Mouse (Mus musculus) cerebellum, adult (tissue): Measurements from ENCODE around the gene Afap1.

Source experiments
- ATAC-seq: cut with Nextera tagmentation; 2 replicates; pipeline ENCODE4 v1.9.2; 2017; ENCODE audit warnings: mild to moderate bottlenecking, moderate library complexity, mixed read lengths; ENCODE audit not compliant: insufficient number of reproducible peaks, low FRiP score, low TSS enrichment

Gene Afap1

GRCm38 (mm10) chr5:35893093-35893804 is at the start of gene Afap1:
TSS of gene Afap1 (plus strand) at chr5:35893319.
- ATAC-seq = peak; percentile 84

DNA sequence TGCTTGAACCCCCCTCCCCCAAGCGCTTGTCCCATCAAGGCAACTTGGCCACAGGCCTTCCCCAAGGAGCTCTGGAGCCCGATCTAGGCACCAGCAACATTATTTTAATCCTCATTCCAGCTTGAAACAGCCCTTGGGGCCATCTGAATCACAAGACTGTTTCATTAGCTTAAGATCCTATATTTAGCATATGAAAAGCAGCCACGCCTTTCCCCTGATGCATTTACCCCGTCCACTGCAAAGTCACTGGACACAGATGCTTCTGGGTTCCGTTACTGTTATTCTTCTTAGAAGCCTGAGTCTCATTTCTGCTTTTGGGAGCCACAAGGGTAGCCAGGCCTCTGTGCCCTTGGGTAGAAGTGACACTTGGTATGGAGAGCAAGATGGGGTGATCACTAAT is 41.6 kb upstream of the Afap1 start:
- no peak for ATAC-seq

DNA sequence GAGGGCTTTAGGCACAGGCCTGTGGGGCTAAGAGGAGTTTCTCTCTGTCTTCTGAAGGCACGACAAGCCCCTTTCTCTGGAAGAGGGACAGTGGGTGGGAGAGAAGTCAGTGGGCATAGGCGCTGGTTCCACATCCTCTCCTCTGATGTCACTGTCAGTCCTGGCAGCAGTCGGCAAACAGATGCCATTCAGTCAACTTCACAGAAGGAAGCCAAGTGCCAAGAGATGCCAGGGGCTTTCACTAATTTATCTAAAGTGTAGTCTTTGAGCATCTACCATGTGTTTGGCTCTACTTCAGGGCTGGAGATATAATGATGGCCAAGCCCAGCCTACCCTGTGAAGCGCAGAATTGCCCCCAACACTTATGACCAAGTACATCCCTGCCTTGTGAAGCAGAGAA is 39.7 kb upstream of the Afap1 start:
- no peak for ATAC-seq

DNA sequence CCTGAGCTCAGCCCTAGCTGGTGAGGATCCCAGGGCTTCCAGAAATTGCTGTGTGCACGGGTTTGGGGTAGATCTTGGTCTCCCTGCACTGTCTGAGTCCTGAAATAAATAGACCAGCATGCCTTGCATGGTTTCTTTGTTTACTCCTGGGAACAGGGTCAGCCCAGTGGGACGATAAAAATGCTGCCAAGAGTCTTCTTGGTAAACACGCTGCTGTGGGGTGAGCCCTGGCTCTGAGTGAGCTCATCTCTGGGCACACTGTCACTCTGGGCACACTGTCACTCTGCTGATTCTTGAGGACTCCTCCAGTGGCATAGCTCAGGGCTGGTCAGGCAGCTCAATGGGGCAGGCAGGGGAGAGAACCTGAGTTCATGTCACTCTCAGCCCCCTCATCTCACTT is 36.9 kb upstream of the Afap1 start:
- peak; percentile 62 for ATAC-seq

DNA sequence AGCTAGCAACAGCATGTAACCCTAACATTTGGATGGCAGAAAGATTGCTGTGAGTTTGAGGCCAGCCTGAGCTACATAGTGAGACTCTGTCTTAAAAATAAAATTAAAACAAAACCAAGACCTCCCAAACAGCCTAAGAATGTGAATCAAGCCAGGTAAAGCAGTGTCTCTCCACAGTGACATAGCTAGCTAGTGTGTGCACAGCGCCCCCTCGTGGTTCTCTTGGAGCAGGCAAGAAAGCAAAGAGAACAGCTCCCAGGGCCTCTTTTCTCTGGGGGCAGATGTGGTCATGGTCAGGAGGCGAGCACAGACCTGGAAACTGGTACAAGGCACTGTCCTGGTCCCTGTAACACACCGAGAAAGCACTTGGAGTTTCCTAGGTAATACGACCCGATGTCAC is 35.0 kb upstream of the Afap1 start:
- ATAC-seq = 0 out of 2 replicates have a peak, but pooled peaks have one; percentile 42

DNA sequence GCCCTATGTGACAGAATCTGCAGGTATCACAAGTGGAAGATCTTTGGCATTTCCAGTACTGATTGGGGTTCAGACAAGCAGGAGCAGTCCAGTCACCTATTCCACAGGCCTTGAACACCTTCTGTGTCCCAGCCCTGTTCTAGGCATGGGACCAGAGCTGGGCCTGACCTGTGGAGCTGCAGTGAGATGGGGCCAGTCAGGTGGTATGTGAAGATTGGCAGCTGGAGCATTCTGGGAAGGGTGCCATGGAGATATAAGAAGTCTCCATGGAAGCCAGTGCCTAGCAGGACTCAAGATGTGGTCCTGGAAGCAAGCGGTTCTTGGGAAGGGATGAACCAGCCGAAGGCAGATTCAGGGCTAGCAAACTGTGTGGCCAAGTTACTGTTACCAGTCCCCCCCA is 31.7 kb upstream of the Afap1 start:
- no peak for ATAC-seq

GRCm38 (mm10) chr5:35869973-35870372 is 23.1 kb upstream of the Afap1 start:
- no peak for ATAC-seq

DNA sequence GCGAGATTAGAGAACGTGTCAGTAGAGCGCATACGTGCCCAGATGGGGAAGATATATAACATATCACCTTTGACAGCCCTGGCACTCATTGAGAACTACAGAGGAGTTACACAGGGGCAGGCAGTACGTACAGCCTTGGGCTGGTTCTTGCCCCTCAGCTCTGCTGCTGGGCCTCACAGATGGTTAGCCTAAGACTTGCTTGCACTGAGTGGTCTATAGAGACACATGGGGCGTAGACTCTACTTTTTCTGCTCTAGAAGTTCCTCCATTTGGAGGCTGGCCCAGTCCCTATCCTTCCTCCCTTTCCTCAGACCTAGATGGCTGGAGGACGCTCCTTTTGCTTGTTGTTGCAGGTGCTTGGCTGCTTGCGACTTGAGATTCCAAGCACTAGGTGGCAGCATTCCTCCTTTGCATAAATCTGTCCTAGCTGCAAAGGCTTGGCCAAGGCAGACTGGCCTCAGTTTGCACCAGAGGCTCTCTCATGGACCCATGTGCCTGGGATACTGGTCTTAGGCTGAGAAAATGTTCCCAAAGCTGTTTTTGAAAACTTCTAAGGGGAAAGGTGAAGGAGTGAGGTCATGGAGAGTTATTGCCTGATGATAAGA is 22.6 kb upstream of the Afap1 start:
- 0 out of 2 replicates have a peak, but pooled peaks have one; percentile 53 for ATAC-seq

- no peak for ATAC-seq
These were observed 19.7 kb upstream of the Afap1 start for GRCm38 (mm10) chr5:35873382-35873781.

GRCm38 (mm10) chr5:35876236-35876635 is 16.9 kb upstream of the Afap1 start:
- ATAC-seq = no peak

GRCm38 (mm10) chr5:35879199-35879598 is 13.9 kb upstream of the Afap1 start:
- ATAC-seq = no peak

DNA sequence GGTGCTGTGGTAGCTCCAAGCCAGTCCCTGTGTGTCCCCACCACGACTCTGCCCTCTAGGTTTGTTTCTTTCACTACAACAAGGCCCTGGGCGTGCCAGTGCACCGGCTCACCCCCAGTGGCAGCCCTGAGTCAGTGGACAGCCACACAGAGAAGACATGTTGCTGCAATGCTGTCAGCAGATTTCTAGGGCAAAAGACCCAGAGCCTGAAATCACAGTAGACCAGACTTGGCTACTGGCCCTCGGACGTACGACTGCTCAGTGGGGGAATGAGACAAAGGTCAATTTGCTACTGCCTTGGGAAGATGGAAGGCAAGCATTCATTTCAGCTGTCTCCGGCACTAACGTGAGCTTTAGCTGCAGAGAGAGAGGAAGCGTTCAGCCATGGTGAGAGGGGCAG is 10.7 kb upstream of the Afap1 start:
- ATAC-seq = no peak

- ATAC-seq = no peak
These were observed 8.9 kb upstream of the Afap1 start for GRCm38 (mm10) chr5:35884262-35884661.

- ATAC-seq = no peak
These were observed 8.4 kb upstream of the Afap1 start for GRCm38 (mm10) chr5:35884689-35885088.

DNA sequence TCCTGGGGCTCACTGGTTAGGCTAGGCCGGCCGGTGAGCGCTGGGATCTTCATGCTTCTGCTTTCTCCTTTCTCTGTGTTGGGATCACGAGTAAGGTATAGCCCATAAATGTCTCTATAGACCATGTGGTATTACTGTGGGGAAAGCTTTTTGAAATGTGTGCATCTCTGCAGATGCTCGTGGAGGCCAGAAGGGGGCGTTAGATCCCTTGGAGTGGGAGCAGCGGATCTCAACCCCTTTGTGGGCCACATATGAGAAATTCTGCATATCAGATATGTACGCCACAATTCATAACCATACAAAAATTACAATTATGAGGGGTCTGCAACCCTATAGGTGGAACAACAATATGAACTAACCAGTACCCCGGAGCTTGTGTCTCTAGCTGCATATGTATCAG is 4.2 kb upstream of the Afap1 start:
- ATAC-seq = no peak

DNA sequence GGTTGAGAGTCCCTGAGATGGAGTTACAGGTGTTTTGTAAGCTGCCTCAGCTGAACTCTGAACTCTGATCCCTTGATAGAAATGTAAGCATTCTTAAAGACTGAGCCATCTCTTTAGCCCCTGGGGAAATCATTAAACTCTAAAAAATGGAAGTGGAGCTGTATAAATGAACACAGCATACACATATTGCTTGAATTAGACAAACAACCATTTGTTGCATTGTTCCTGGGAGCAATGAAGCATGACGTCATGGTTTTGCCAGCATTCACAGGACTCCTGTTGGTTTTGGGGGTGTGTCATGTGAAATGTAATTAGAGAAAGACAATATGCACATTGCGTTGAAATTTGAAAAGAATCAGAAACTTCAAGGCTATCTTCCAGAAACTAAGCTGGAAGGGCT is 3.5 kb upstream of the Afap1 start:
- no peak for ATAC-seq

- no peak for ATAC-seq
These were observed 2.0 kb upstream of the Afap1 start for GRCm38 (mm10) chr5:35890985-35891730.

- no peak for ATAC-seq
These were observed 756 bp upstream of the Afap1 start for GRCm38 (mm10) chr5:35892363-35892762.

DNA sequence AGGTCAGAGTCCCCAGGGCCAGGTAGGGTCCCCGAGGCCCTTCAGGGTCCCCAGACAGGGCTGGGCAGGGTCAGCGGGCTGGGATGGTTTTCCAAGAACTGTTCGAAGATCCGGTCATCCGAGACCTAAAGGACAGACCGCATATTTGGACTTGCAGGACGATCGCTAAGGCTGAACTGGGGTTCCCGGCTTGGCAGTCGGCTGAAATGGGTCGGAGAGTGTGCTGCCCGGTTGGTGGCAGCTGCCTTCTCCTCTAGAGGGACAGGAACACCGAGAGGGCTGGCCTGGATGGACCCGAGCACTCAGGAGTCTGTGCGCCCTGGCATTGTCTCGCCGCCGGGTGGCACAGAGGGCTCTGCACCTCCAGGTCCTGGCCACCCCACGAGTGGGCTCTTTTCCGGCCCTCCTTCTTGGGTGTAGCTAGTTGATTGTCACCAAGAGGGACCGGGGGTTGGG is 714 bp downstream of the Afap1 start:
- ATAC-seq = peak; percentile 47

GRCm38 (mm10) chr5:35894295-35895047 is 1.4 kb downstream of the Afap1 start:
- no peak for ATAC-seq

DNA sequence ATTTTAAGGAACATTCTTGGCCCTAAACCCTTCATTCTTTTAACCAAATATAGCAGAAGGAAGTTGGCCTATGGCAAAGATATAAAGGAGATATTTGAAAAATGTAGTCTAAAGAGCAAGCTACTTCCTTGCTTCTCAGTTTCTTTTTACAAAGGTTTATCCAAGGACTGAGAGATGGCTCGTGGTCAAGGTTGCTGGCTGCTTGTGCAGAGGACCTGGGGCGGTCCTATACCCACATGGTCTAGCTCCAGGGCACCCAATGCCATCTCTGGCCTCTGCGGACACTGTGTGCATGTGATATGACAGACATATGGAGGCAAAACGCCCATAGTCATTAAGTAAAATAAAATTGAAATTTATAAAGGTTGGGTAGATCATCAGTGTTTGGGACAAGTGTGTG is 2.8 kb downstream of the Afap1 start:
- no peak for ATAC-seq
